Mouse (Mus musculus) CD4-positive naive resting alpha-beta T cell, adult 76 days (primary cell): ENCODE measurements around the gene Vwc2l. TPM values are rescaled to one million over a fixed set of nuclear protein-coding genes. Genes with fewer than 3 reads are reported as not detected.

Source experiments
- total RNA-seq: library from RNA; stranded (reverse); gene quantifications from one replicate; pipeline ENCODE4 v1.2.4, GENCODE M21; 2023

Vwc2l gene
- total RNA-seq: not detected

GRCm38 (mm10) chr1:70725655-70726066 is at the start of gene Vwc2l:
Gene Vwc2l, plus strand, starts transcription at chr1:70725715.

